Mouse (Mus musculus) layer of hippocampus, adult 2 months (tissue): ENCODE data around the gene Msi2. TPM values are rescaled to one million over a fixed set of nuclear protein-coding genes. Genes with fewer than 3 reads are reported as not detected.

ENCODE experiments used
- DNase-seq, 2 experiments: peaks; one replicate each; pipeline ENCODE4 v3.0.0; 2022; ENCODE audit warnings: low spot score in 2 of 2
- H3K27ac ChIP-seq: fragments of 200-600 bp; 2 replicates; pipeline ENCODE4 v1.8.1; 2022
- H3K4me3 ChIP-seq: fragments of 200-600 bp; 2 replicates; pipeline ENCODE4 v1.8.1; 2022; ENCODE audit warnings: mild to moderate bottlenecking
- CTCF ChIP-seq: fragments of 200-600 bp; conservative IDR thresholded peaks from 2 replicates; pipeline ENCODE4 v1.8.1; 2022; ENCODE audit warnings: antibody characterized with exemption, mild to moderate bottlenecking, moderate library complexity
- total RNA-seq, 2 experiments: library from RNA; stranded (reverse); gene quantifications; 2 replicates each; pipeline ENCODE4 v1.2.3; 2021

Gene Msi2
- total RNA-seq, 2 experiments from 2014 or later = 103 to 114 TPM

- TF ChIP-seq CTCF = no peak
- no peak for DNase-seq
- no peak overlapping the region for H3K27ac ChIP-seq
- H3K4me3 ChIP-seq = no peak overlapping the region
Observed at GRCm38 (mm10) chr11:88493795-88494559, 224.3 kb downstream of the Msi2 start.

DNA sequence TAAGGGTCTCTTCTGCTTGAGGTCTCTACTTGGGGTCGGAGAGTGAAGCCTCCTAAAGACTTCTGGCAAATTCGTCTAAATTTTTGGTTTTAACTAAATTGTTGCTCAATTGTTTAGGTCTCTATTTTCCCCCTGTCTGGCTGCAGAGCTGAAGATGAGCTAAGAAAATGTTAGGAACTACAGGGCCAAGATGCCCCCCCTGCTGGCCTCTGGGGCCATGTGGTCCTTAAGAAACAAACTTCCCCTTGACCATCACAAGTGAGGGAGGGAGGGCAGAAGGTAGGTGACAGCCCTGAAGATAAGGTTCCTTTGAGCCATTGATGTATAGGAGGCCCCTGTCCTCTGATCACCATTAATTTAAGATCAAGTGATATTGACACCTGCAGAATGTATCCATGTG lies 225.7 kb downstream of the Msi2 start:
- DNase-seq = no peak
- no peak overlapping the region for H3K4me3 ChIP-seq
- TF ChIP-seq CTCF = no peak
- H3K27ac ChIP-seq = no peak overlapping the region

DNA sequence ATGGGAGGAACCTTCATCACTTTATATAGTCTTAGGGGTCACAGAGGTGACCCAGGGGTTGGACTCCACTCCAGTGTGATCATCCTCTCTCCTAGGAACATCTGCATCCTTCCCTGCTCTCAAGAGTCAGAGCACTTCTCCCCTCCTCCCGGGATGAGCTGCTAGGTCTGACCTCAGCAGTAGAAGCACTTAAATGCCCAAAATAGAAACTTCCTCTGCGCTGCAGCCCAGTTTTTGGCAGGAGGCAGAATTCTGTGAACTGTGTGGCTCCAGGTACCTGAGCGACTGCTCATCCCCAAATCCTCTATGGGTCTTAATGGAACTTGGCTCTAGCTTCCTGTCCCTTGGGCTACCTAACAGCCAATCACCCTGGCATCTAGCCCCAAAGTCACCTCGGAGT lies 228.3 kb downstream of the Msi2 start:
- no peak for DNase-seq

GRCm38 (mm10) chr11:88488941-88489724 lies 229.2 kb downstream of the Msi2 start:
- no peak for TF ChIP-seq CTCF
- Histone ChIP-seq H3K27ac (peak overlapping the region; percentile 37), H3K4me3 (no peak overlapping the region)
- DNase-seq = peak in 1 of 2 experiments; percentile 20

More for the DNA sequence above, 228.3 kb downstream of the Msi2 start:
- TF ChIP-seq CTCF = no peak
- Histone ChIP-seq H3K4me3 (no peak overlapping the region), H3K27ac (peak overlapping the region; percentile 37; the same call in 1 of the 2 replicates)

DNA sequence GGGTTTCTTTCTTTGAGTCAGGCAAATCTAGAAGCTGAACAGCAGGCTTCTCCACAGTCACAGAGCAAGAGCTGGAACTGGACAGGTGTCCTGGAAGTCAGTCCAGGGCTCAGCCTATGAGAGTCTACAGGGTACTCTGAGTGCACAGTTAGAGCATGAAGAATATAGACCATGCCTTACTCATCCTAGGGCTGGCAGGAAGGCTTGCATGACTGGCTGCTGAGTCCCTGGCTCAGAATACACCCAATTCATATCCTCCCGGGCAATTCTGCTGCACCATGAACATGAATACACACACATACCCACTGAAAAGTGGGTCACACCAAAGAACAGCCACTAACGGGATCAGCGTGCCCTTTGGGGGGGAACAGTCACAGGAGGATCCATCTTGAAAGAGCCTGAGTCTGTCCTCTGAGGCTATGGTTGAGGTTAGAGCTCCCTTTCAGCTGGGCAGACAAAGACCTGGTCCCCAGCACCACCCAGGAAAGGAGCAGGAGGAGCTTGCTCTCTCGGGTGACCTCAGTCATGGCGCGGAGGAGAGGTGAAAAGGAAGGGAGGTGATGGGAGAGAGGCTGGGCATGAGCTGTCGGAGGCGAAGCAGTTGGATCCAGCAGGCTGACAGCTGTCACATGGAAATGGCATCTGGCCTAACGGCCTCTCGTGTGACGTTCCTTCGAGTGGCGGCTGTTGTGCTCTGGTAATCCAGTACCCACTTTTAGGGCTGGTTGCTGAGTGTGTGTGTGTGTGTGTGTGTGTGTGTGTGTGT lies 230.0 kb downstream of the Msi2 start:
- DNase-seq = no peak
- H3K4me3 ChIP-seq = no peak overlapping the region
- no peak for TF ChIP-seq CTCF
- no peak overlapping the region; the same call in 1 of the 2 replicates for H3K27ac ChIP-seq

DNA sequence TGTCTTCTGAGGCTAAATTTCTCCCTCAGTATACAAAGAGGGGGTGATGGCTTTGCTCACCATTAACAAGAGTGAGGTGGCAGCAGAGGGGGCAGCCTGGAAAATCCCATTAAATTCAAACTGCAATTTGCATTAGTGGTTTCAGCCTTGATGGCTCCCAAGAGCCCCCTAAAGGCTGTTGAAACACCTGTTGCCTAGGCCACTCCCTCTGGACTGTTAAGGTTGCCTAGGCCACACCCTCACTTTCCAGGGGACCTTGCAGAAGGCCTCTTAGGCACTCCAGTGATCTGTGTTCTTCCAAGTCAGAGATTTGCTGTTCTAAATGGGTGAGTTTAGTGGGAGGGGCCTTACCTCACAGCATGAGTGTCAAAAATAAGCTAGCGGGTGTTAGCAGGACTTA lies 232.3 kb downstream of the Msi2 start:
- no peak for TF ChIP-seq CTCF
- H3K27ac ChIP-seq = peak overlapping the region; percentile 46; the same call in 1 of the 2 replicates
- H3K4me3 ChIP-seq = no peak overlapping the region
- DNase-seq = no peak

DNA sequence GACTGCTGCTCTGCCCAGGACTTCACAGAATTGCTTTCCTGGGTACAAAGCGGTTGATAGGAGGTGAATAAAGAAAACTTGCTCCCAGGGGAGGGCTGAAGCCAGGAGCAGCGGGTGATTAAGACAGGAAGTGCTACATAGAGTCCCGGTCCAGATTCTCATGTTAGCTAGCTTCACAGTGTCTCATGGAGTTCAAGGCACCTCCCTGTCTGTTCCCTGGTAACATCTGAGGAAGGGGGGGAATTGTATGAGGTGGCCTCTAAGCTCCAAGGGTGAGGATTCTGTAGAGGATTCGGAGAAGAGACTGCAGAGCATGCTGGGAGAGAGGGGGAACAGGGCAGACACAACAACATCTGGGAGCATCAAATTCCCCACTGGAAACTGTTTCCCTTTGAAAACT lies 233.2 kb downstream of the Msi2 start:
- Histone ChIP-seq H3K27ac (peak overlapping the region; percentile 76; the same call in 1 of the 2 replicates), H3K4me3 (no peak overlapping the region)
- no peak for TF ChIP-seq CTCF
- DNase-seq = no peak

GRCm38 (mm10) chr11:88484047-88484446 lies 234.3 kb downstream of the Msi2 start:
- no peak for DNase-seq
- H3K4me3 ChIP-seq = no peak overlapping the region
- TF ChIP-seq CTCF = no peak
- H3K27ac ChIP-seq = peak overlapping the region; percentile 76; the same call in 1 of the 2 replicates

DNA sequence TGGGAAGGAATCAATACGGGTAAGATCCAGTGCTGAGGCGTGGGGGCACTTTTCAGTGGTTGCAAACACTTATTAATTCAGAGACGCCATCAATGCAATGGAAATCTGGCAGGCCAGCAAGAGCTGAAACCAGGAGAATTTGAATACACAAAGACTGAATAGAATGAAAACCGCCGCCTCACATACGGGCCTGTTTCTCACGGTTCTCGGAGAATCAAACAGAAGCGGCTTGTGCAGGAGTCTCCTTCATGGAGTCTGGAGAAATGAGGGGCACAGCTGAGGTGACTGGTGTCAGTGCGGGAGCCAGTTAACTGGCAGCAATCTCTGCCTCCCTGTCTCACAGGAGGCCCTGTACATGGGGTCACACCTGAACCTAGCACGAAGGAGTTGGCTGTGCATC lies 235.7 kb downstream of the Msi2 start:
- Histone ChIP-seq H3K27ac (peak overlapping the region; percentile 76), H3K4me3 (no peak overlapping the region)
- peak in 1 of 2 experiments; percentile 45 for DNase-seq
- TF ChIP-seq CTCF = no peak

DNA sequence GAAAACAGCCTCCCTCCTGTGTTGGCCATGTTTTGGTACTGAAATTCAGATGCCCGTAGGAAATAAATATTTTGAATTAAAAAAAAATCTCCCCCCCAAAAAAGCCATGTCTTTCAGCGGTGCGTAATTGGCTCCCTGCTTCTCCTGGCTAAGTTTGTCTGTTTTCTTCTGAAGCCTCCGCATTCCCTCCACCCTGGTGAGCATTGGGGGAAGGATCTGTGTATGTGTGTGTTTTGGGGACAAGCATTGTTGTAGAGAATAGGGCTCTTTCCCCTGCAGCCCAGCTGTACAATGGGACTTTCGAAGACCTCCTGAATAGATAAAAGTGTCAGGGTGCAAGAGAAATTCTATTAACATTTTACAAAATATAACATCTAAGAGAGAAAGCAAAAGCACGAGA lies 236.1 kb downstream of the Msi2 start:
- Histone ChIP-seq H3K4me3 (no peak overlapping the region), H3K27ac (peak overlapping the region; percentile 76)
- peak in 1 of 2 experiments; percentile 17 for DNase-seq
- TF ChIP-seq CTCF = no peak

- TF ChIP-seq CTCF = no peak
- no peak overlapping the region for H3K4me3 ChIP-seq
- peak; percentile 18 to 50 for DNase-seq
- peak overlapping the region; percentile 76 for H3K27ac ChIP-seq
Observed at GRCm38 (mm10) chr11:88481602-88482161, 236.6 kb downstream of the Msi2 start.

DNA sequence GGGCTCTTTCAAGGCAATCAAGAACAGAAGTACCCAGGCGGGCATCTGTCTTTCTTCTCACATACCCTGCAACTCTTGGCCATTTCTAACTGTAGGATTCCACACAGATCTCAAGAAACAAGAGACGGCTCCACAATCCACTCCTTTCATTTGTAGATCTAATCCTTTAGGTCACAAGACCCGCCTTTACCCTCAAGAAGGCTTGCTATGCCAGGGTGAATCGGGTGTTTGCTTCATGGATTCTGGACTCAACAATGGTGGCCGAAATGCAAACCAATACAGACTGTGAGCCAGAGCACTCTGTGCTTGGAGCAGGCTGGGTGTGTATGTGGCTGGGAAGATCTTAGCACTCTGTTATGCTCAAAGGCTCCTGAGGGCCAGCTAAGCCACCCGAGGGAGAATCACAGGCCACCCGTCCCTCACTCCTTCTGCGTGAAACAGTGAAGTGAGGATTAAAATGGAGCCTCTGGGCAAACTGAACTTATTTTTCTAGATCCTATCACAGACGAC lies 237.2 kb downstream of the Msi2 start:
- Histone ChIP-seq H3K27ac (peak overlapping the region; percentile 76), H3K4me3 (no peak overlapping the region)
- DNase-seq = no peak
- no peak for TF ChIP-seq CTCF
